Mouse (Mus musculus) heart, postnatal 36 days (tissue): ENCODE data around the gene Sly. TPM values are rescaled to one million over a fixed set of nuclear protein-coding genes. Genes with fewer than 3 reads are reported as not detected.
"Not testable (repeated sequence)": the region's sequence is repeated elsewhere in the genome, so short reads cannot be mapped to it uniquely, and the experiment has no call there.

Experiments
- DNase-seq, 2 experiments: peaks; one replicate each; pipeline ENCODE4 v3.0.0; 2021 to 2022
- intact Hi-C: fragments of 180-260 bp; cut with DNase I; formaldehyde crosslinking; loops from one replicate; pipeline ENCODE4 v1.15.1; 2025
- total RNA-seq, 2 experiments: library from RNA; stranded (reverse); gene quantifications; 2 replicates each; pipeline ENCODE4 v1.2.3; 2021

The Sly gene
- total RNA-seq, result not detected

- DNase-seq, intact Hi-C loops: not testable (repeated sequence)
Measured at GRCm38 (mm10) chrY:57186888-57187287, at the start of gene Sly. Sly (plus strand) TSS chrY:57187188.
